Mouse (Mus musculus) testis, adult 2 months (tissue): ENCODE results near the gene Prr5. TPM values are rescaled to one million over a fixed set of nuclear protein-coding genes. Genes with fewer than 3 reads are reported as not detected.
A peak's percentile ranks its signal among the peaks of the same experiment; 100 is the strongest.

Experiments
- H3K27ac ChIP-seq: fragments of 200-500 bp; 2 replicates; pipeline ENCODE4 v1.5.1; 2012; ENCODE audit warnings: low read depth, low read length; ENCODE audit not compliant: control insufficient read depth, insufficient read depth
- H3K27me3 ChIP-seq: fragments of 200-500 bp; 2 replicates; pipeline ENCODE4 v1.6.1; 2012; ENCODE audit warnings: mild to moderate bottlenecking, low read length, moderate library complexity; ENCODE audit not compliant: control insufficient read depth, insufficient read depth
- H3K36me3 ChIP-seq: fragments of 200-500 bp; 2 replicates; pipeline ENCODE4 v1.6.1; 2012; ENCODE audit warnings: mild to moderate bottlenecking, low read length; ENCODE audit not compliant: control insufficient read depth, insufficient read depth
- H3K4me1 ChIP-seq: fragments of 200-500 bp; 2 replicates; pipeline ENCODE4 v1.6.1; 2012; ENCODE audit warnings: low read length; ENCODE audit not compliant: control insufficient read depth, insufficient read depth
- H3K4me3 ChIP-seq: fragments of 200-500 bp; 2 replicates; pipeline ENCODE4 v1.5.1; 2012; ENCODE audit warnings: low read depth, mild to moderate bottlenecking, low read length, moderate library complexity, mixed read lengths; ENCODE audit not compliant: control insufficient read depth
- CTCF ChIP-seq: fragments of 200-500 bp; IDR thresholded peaks from 2 replicates; pipeline ENCODE4 v1.5.1; 2012; ENCODE audit warnings: low read depth, mild to moderate bottlenecking, inconsistent platforms, low read length, moderate library complexity; ENCODE audit not compliant: control insufficient read depth, insufficient read depth, insufficient replicate concordance
- POLR2A ChIP-seq: fragments of 200-500 bp; IDR thresholded peaks from 2 replicates; pipeline ENCODE4 v1.6.1; 2012; ENCODE audit warnings: low read depth, mild to moderate bottlenecking, inconsistent platforms, low read length, moderate library complexity; ENCODE audit not compliant: control insufficient read depth
- polyA plus RNA-seq: library from polyadenylated mRNA; depleted of rRNA; stranded (reverse); fragments of >200 nt; gene quantifications from 2 replicates; pipeline ENCODE4 v1.2.3, GENCODE M21; 2012

Gene Prr5
- polyA plus RNA-seq, 1 experiment, result 13.4 TPM

DNA sequence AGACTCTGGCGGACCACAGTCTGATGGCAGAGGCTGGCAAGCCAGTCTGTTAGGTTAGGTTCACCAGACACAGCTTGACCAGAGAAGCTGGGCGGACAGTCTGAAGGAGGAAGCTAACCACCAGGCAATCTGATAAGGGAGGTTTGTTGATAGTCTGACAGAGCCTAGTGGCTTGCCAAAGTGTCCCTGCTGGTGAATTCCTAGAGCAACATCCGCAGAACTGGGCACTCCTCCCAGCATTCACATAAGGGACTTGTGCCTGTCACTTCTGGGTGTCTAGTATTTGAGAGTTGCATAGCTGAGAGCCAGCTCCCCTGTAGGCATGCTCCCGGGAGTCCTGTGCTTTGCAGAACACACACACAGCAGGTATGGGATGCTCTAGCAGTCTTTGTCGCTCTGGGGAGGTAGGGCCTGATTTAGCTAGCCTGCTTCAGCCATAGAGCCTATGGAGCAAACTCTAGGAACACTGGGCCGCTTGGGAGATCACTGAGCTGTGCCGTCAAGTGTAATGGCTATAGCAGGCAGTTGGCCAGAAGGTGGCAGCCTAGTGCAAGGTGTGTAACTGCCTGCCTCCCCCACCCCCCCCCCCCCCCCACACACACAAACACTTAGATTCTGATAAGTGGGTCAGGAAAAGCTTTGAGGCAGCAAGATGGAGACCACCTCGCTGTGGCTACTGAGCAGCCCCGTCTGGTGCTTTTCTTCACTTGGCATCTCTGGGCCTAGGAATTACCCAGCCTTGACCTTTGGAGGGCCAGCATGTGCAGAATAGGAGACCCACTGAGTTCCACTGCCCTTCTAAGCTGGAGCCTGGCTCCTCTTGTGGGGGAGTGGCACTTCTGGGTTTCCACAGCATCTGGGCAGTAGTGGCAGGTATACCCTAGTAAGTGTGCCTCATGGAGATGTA lies 2.2 kb downstream of the Prr5 start:
- no peak for TF ChIP-seq POLR2A
- TF ChIP-seq CTCF, result peak; percentile 38; the same call in 1 of the 2 replicates
- H3K27me3 ChIP-seq, result no peaks in the 10 kb centered on the region
- H3K4me1 ChIP-seq, result no peaks in the 10 kb centered on the region
- no peak overlapping the region for H3K27ac ChIP-seq
- H3K4me3 ChIP-seq, result no peak overlapping the region
- H3K36me3 ChIP-seq, result no peaks in the 10 kb centered on the region

DNA sequence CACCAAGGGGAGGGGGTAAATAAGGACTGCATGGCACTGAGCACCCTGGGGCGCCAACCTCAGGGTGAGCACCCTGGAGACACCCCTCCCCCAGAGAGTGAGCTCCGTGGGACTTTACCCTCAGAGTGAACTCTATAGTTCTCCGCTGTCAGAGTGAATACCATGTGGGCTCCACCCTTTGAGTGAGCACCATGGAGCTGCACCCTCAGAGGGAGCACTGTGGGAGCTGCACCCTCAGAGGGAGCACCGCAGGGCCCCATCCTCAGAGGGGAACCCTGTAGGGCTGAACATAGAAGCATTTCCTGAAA lies 2.8 kb downstream of the Prr5 start:
- TF ChIP-seq CTCF (no peak), POLR2A (no peak)
- no peak overlapping the region for H3K4me3 ChIP-seq
- no peaks in the 10 kb centered on the region for H3K27me3 ChIP-seq
- H3K27ac ChIP-seq, result no peak overlapping the region
- H3K4me1 ChIP-seq, result no peaks in the 10 kb centered on the region
- H3K36me3 ChIP-seq, result no peaks in the 10 kb centered on the region

DNA sequence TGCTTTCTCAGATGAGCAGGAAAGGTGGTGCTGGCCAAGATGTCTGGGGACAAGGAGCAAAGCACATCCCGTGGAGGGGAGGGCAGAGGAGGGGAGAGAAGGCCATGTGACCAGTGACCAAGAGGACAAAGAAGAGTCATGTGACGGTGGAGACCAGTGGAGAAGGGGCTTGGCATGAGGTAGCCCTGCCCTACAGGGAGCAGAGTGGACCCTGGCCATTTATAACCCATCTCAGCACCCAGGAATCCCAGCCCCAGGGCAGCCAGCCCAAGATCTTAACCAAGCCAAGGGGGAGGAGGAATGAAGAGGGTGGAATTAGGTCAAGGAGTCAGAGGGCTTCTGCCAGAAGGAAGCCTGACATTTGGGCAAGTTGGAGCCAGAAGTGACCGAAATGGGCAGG lies 3.2 kb downstream of the Prr5 start:
- H3K27ac ChIP-seq, result no peak overlapping the region
- no peaks in the 10 kb centered on the region for H3K36me3 ChIP-seq
- H3K4me3 ChIP-seq, result no peak overlapping the region
- no peaks in the 10 kb centered on the region for H3K27me3 ChIP-seq
- TF ChIP-seq CTCF (no peak), POLR2A (no peak)
- no peaks in the 10 kb centered on the region for H3K4me1 ChIP-seq

DNA sequence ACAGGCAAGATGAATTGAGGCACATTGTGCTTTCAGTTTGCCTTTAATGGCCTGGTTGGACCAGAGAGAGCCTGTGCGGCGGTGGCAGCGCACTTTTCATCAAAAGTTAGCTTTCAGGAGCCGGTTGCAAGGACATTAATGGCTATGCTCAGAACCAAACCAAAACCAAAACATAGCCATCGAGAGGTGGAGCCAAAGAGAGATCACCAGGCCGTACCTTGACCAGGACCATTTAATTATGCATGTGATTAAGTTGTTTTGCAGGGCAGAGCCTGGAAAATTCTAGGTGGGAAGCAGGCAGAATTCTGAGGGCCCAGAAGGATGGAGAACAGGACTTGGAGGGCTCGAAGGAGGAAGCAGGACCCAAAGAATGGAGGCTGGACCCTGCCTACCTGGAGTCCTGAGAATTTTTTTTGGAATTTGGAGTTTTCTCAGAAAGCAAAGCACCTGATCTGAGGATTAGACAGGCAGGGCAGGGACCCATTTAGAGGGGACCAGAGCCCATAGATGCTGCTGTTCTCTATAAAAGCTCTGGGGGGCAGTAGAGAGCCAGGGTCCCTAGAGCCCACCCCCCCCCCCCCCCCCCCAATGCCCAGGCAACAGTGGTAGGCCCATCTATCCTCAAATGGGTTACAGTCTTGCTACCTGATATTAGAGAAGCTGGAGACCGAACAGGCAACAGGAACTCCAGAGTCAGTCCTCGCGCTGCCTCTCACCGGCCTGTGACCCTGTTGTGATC lies 5.1 kb downstream of the Prr5 start:
- Histone ChIP-seq H3K4me1 (no peaks in the 10 kb centered on the region; the same call in 1 of the 2 replicates), H3K36me3 (no peaks in the 10 kb centered on the region), H3K27me3 (no peaks in the 10 kb centered on the region), H3K4me3 (no peak overlapping the region), H3K27ac (no peak overlapping the region)
- TF ChIP-seq POLR2A, result no peak
- no peak for TF ChIP-seq CTCF

DNA sequence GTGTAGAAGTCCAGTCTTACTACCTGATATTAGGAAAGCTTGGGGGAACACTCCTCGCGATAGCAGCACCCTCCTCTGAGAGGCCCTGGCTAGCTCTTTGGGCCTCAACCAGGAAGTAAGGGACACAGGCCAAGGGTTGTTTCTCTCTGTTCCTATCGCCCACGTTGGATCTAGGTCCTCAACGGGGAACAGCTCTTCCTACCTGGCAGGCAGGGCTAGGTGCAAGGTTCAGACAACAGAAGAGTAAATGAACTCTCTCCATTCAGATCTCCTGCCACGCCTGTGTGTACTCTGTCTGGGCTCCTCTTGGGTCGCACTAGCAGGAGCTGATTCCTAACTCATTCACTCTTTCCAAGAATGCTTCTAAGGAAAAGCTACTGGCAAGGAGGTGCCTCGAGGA lies 5.9 kb downstream of the Prr5 start:
- TF ChIP-seq POLR2A (no peak), CTCF (no peak)

DNA sequence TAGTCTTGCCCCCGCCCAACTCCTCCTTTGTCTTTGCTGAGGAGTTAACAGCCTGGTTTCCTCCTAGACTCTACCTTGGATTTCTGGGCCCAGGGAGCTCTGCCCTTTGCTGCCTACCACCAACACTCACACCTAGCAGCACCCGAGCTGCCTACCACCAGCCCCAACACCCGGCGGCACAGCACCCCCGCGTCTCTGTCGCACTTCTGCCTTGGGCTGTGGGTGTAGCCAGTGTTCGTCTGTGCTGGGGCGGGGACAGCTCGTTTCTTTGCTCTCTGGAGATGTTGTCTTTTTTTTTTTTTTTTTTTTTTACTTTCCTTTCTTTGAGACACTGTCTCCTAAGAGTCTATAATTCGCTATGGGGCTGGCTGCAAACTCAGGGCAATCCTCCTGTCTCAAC lies 8.5 kb downstream of the Prr5 start:
- Histone ChIP-seq H3K27ac (no peak overlapping the region), H3K4me3 (no peak overlapping the region), H3K27me3 (no peaks in the 10 kb centered on the region), H3K4me1 (peaks cover 14% of the 10 kb centered on the region), H3K36me3 (no peaks in the 10 kb centered on the region)
- TF ChIP-seq CTCF, result no peak
- TF ChIP-seq POLR2A, result no peak

More for the DNA sequence above, 5.9 kb downstream of the Prr5 start:
- no peak overlapping the region for H3K27ac ChIP-seq
- H3K36me3 ChIP-seq, result no peaks in the 10 kb centered on the region
- no peak overlapping the region for H3K4me3 ChIP-seq
- H3K4me1 ChIP-seq, result peaks cover 4% of the 10 kb centered on the region
- no peaks in the 10 kb centered on the region for H3K27me3 ChIP-seq

DNA sequence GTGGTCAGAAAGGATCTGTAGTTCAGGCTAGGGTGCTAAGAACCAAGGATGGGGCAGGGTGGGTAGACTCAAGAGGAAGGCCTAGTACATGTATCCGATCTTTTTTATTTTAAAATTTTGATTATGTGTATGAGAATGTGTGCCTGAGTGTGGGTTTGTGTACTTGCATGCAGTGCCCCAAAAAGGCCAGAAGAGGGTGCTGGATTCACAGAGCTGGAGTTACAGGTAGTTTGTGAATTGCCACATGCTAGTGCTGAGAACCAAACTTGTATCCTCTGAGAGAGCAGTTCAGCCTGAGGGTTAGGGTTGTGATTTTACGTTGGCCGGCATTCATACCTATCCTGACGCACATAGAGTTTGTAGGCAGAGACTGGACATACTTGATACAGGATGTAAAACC lies 9.7 kb downstream of the Prr5 start:
- Histone ChIP-seq H3K36me3 (no peaks in the 10 kb centered on the region), H3K4me3 (no peak overlapping the region), H3K27ac (no peak overlapping the region), H3K4me1 (peaks cover 14% of the 10 kb centered on the region), H3K27me3 (no peaks in the 10 kb centered on the region)
- TF ChIP-seq CTCF (peak; percentile 25; the same call in 1 of the 2 replicates), POLR2A (no peak)

DNA sequence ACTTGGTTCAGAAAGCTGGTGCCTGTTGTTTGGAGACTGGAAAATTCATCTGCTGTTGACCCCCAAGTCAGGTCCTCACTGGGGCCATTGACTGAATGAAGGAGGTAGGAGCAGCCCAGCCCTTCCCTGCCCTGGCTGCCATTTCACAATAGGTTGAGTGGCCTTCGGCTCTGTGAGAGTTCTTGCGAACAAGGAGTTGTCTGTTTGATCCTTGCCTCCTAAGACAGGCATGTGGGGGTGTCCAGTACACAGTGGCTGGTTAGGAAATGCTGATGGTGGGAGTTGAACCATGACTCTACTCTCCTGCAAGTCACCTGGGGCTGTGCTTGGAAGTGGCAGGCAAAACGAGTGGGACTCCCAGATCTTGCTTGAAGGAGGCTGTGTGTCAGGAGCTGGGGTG lies 10.4 kb downstream of the Prr5 start:
- Histone ChIP-seq H3K27ac (no peak overlapping the region), H3K36me3 (no peaks in the 10 kb centered on the region), H3K27me3 (no peaks in the 10 kb centered on the region), H3K4me3 (no peak overlapping the region), H3K4me1 (peaks cover 14% of the 10 kb centered on the region)
- no peak for TF ChIP-seq CTCF
- TF ChIP-seq POLR2A, result no peak
